Mouse (Mus musculus): ENCODE results near the gene Olfr159. TPM values are rescaled to one million over a fixed set of nuclear protein-coding genes. Genes with fewer than 3 reads are reported as not detected.

The Olfr159 gene
- polyA plus RNA-seq, 1 experiment: not detected

DNA sequence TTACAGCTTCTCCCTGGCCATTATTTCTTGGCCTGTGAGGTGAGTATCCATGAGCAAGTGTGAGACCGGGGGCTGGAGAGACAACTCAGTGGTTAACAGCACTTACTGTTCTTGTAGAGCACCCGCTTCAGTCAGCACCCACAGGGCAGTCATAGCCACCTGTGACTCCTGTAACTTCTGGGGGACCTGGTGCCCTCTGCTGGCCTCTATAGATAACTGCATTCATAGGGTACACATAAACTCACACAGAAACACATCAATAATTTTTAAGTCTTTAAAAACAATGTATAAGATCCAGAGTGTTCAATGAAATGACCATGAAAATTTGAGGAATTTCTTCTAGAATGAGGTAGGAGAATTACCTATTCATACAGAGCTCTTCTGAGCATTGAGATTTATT is 1.4 kb downstream of the Olfr159 start:
- H3K79me3 ChIP-seq (ENCODE audit: low read depth): no peaks in the 10 kb centered on the region
- H3K27me3 ChIP-seq (ENCODE audit: control insufficient read depth, insufficient read depth, insufficient read length): peaks cover 36% of the 10 kb centered on the region
- no peak overlapping the region for H3ac ChIP-seq (ENCODE audit: control insufficient read depth, insufficient read length, low read depth)
- no peaks in the 10 kb centered on the region for H3K36me3 ChIP-seq (ENCODE audit: control insufficient read depth, insufficient read depth)
- H3K4me3 ChIP-seq (ENCODE audit: insufficient read depth, poor library complexity, severe bottlenecking): no peak overlapping the region
- H3K79me2 ChIP-seq (ENCODE audit: control insufficient read depth, insufficient read depth): no peaks in the 10 kb centered on the region
- no peak for TF ChIP-seq MYOD1 (IDR thresholded peaks at IDR 0.05; ENCODE audit: control insufficient read depth, insufficient read length, low read depth)
- TF ChIP-seq FOSL1 (IDR thresholded peaks at IDR 0.05; ENCODE audit: insufficient read depth, low read length, poor library complexity, severe bottlenecking): no peak

DNA sequence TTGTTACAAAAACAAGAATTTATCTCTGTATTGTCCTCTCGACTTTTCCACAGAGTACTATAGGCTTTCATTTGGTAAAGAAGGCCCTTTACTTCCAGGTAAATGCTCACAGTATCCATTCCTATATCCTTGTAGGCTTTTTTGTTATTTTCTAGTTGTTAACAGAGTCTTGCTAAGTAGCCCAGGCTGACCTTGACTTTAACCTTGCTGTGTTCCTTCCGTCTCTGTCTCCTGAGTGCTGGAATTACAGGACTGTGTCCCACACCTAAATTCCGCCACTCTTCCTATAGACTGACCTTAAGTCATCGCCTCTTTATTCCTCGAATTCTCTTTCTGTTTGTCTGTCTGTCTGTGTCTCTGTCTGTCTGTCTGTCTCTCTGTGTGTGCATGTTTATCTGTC is 2.5 kb downstream of the Olfr159 start:
- TF ChIP-seq MAX (IDR thresholded peaks at IDR 0.05) (no peak), CTCF (IDR thresholded peaks at IDR 0.05; ENCODE audit: control insufficient read depth, insufficient read depth, insufficient read length) (no peak), USF1 (IDR thresholded peaks at IDR 0.05; ENCODE audit: low read depth) (no peak), MYOD1 (IDR thresholded peaks at IDR 0.05; ENCODE audit: control insufficient read depth, insufficient read length, low read depth) (no peak), MYOG (IDR thresholded peaks at IDR 0.05; ENCODE audit: control insufficient read depth, extremely low read depth, insufficient read length) (no peak), FOSL1 (IDR thresholded peaks at IDR 0.05; ENCODE audit: insufficient read depth, low read length, poor library complexity, severe bottlenecking) (no peak), CEBPB (IDR thresholded peaks at IDR 0.05; ENCODE audit: low read depth) (no peak)
- Histone ChIP-seq H3K79me3 (ENCODE audit: low read depth) (no peaks in the 10 kb centered on the region), H3ac (ENCODE audit: control insufficient read depth, insufficient read length, low read depth) (no peak overlapping the region)

DNA sequence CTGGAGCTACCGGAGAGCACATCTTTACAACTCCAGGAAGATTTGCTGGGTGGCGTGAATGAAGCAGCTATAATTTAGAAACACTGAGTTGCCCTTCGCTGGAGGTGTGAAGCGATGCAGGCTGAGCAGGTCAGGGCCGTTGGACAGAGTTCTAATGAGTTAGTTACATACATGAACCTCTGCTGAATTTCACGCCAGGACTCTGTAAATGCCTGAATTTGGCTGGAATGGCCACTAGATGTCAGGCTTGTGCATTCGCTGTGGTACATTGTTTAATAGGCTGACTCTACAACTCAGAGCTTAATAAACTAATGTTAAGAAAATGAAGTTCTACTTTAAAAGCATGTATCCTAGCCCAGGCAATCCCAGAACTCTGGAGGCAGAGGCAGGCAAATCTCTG is 7.4 kb downstream of the Olfr159 start:
- peak; percentile 35 for TF ChIP-seq CTCF (IDR thresholded peaks at IDR 0.05; ENCODE audit: control insufficient read depth, insufficient read depth, insufficient read length)
- no peak for TF ChIP-seq MYOG (IDR thresholded peaks at IDR 0.05; ENCODE audit: control insufficient read depth, extremely low read depth, insufficient read length)
- Histone ChIP-seq H3K4me3 (ENCODE audit: insufficient read depth, poor library complexity, severe bottlenecking) (no peak overlapping the region), H3ac (ENCODE audit: control insufficient read depth, insufficient read length, low read depth) (no peak overlapping the region), H3K27me3 (ENCODE audit: control insufficient read depth, insufficient read depth, insufficient read length) (peaks cover 8% of the 10 kb centered on the region), H3K79me2 (ENCODE audit: control insufficient read depth, insufficient read depth) (no peaks in the 10 kb centered on the region), H3K36me3 (ENCODE audit: control insufficient read depth, insufficient read depth) (no peaks in the 10 kb centered on the region), H3K79me3 (ENCODE audit: low read depth) (no peaks in the 10 kb centered on the region)

More for the DNA sequence above, 2.5 kb downstream of the Olfr159 start:
- no peaks in the 10 kb centered on the region for H3K79me2 ChIP-seq (ENCODE audit: control insufficient read depth, insufficient read depth)
- H3K27me3 ChIP-seq (ENCODE audit: control insufficient read depth, insufficient read depth, insufficient read length): peaks cover 29% of the 10 kb centered on the region
- H3K36me3 ChIP-seq (ENCODE audit: control insufficient read depth, insufficient read depth): no peaks in the 10 kb centered on the region
- no peak overlapping the region for H3K4me3 ChIP-seq (ENCODE audit: insufficient read depth, poor library complexity, severe bottlenecking)

DNA sequence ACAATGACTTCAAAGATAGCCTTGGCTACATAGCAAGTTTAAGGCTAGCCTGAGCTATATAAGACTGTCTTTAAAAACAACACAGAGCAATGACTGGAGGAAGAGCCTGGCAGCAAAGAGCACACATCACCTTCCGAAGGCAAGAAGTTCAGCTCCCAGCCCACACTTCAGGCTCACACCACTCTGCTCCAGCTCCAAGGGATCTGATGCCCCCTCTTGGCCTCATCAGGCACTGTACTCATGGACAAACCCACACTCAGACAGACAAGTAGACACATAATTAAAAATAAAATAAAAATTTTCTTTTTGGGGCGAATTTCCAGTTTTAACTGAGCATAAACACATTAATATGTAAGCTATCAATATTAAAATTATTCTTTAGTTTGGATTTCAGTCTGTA is 9.5 kb downstream of the Olfr159 start:
- no peak for TF ChIP-seq CTCF (IDR thresholded peaks at IDR 0.05; ENCODE audit: control insufficient read depth, insufficient read depth, insufficient read length)
- TF ChIP-seq FOSL1 (IDR thresholded peaks at IDR 0.05; ENCODE audit: insufficient read depth, low read length, poor library complexity, severe bottlenecking): no peak
- TF ChIP-seq MYOD1 (IDR thresholded peaks at IDR 0.05; ENCODE audit: control insufficient read depth, insufficient read length, low read depth): no peak
- TF ChIP-seq CEBPB (IDR thresholded peaks at IDR 0.05; ENCODE audit: low read depth): no peak
- TF ChIP-seq MYOG (IDR thresholded peaks at IDR 0.05; ENCODE audit: control insufficient read depth, extremely low read depth, insufficient read length): no peak
- no peak for TF ChIP-seq MAX (IDR thresholded peaks at IDR 0.05)
- no peak for TF ChIP-seq USF1 (IDR thresholded peaks at IDR 0.05; ENCODE audit: low read depth)
- peaks cover 5% of the 10 kb centered on the region for H3K27me3 ChIP-seq (ENCODE audit: control insufficient read depth, insufficient read depth, insufficient read length)
- H3ac ChIP-seq (ENCODE audit: control insufficient read depth, insufficient read length, low read depth): no peak overlapping the region
- H3K36me3 ChIP-seq (ENCODE audit: control insufficient read depth, insufficient read depth): no peaks in the 10 kb centered on the region
- no peaks in the 10 kb centered on the region for H3K79me3 ChIP-seq (ENCODE audit: low read depth)
- H3K4me3 ChIP-seq (ENCODE audit: insufficient read depth, poor library complexity, severe bottlenecking): no peak overlapping the region
- no peaks in the 10 kb centered on the region for H3K79me2 ChIP-seq (ENCODE audit: control insufficient read depth, insufficient read depth)

DNA sequence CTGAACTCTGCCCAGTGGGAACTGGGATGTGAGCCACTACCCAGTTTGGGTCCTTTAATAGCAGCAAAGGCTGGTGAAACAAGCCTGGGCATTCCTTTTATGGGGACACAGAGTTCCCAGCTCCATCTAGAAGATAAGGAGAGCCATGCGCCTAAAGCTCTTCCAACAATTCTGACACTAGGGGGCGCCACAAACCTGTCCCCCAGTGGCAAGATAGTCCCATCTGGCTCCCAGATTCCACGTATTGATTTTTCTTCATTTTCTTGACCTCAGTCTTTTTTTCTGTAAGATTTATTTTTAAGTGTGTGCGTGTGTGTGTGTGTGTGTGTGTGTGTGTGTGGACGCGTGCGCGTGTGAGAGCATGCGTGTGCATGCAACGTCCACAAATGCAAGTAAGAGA is 10.3 kb downstream of the Olfr159 start:
- H3K36me3 ChIP-seq (ENCODE audit: control insufficient read depth, insufficient read depth): no peaks in the 10 kb centered on the region
- H3K79me3 ChIP-seq (ENCODE audit: low read depth): no peaks in the 10 kb centered on the region
- H3K4me3 ChIP-seq (ENCODE audit: insufficient read depth, poor library complexity, severe bottlenecking): no peak overlapping the region
- peaks cover 5% of the 10 kb centered on the region for H3K27me3 ChIP-seq (ENCODE audit: control insufficient read depth, insufficient read depth, insufficient read length)
- no peak for TF ChIP-seq MYOD1 (IDR thresholded peaks at IDR 0.05; ENCODE audit: control insufficient read depth, insufficient read length, low read depth)
- TF ChIP-seq CTCF (IDR thresholded peaks at IDR 0.05; ENCODE audit: control insufficient read depth, insufficient read depth, insufficient read length): no peak
- no peak for TF ChIP-seq MAX (IDR thresholded peaks at IDR 0.05)
- no peak for TF ChIP-seq USF1 (IDR thresholded peaks at IDR 0.05; ENCODE audit: low read depth)
- TF ChIP-seq FOSL1 (IDR thresholded peaks at IDR 0.05; ENCODE audit: insufficient read depth, low read length, poor library complexity, severe bottlenecking): no peak
- no peak for TF ChIP-seq MYOG (IDR thresholded peaks at IDR 0.05; ENCODE audit: control insufficient read depth, extremely low read depth, insufficient read length)
- TF ChIP-seq CEBPB (IDR thresholded peaks at IDR 0.05; ENCODE audit: low read depth): no peak
- H3K79me2 ChIP-seq (ENCODE audit: control insufficient read depth, insufficient read depth): no peaks in the 10 kb centered on the region
- no peak overlapping the region for H3ac ChIP-seq (ENCODE audit: control insufficient read depth, insufficient read length, low read depth)

DNA sequence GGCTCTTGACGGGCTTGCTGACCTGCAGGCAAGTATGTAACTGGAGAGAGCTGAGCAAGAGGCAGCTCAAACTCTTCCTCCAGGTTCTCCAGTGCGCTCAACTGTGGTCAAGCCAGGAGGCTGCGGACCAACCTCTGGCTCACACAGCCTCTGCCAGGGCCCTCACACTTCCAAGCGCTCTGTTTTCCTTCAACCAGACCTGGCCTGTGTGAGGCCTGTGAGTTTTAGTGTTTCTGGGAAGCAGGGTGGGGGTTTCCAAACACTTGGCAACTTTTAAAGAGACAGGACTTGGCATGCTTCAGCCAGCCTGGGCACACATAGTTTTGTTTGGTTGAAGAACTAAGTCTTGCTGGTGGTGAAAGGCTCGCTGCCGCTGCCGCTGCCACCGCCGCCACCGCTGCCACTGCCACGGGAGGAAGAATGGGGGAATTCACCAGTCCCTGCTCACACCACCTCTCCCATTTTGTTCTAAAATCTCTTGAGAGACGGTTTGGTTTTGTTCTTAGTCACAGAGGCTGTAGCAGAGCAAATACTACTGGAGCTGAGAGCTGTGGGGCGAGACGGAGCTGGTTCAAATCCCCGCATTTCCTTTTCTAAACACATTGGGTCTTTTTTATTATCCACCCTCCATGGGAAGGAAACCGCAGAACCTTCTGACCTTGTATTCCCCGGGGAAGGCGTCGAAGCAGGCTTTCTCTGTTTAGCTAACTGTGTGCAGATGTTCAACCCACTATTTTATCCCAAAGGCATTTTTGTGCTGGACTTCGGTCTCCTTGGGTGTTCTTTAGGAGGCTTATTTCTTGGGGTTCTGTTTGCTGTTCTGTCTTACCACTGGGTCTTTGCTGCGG is 11.0 kb downstream of the Olfr159 start:
- peaks cover 5% of the 10 kb centered on the region for H3K27me3 ChIP-seq (ENCODE audit: control insufficient read depth, insufficient read depth, insufficient read length)
- H3K79me3 ChIP-seq (ENCODE audit: low read depth): no peaks in the 10 kb centered on the region
- TF ChIP-seq MYOG (IDR thresholded peaks at IDR 0.05; ENCODE audit: control insufficient read depth, extremely low read depth, insufficient read length) (no peak), MYOD1 (IDR thresholded peaks at IDR 0.05; ENCODE audit: control insufficient read depth, insufficient read length, low read depth) (no peak), USF1 (IDR thresholded peaks at IDR 0.05; ENCODE audit: low read depth) (no peak)
- H3ac ChIP-seq (ENCODE audit: control insufficient read depth, insufficient read length, low read depth): no peak overlapping the region
- no peak overlapping the region for H3K4me3 ChIP-seq (ENCODE audit: insufficient read depth, poor library complexity, severe bottlenecking)
- no peaks in the 10 kb centered on the region for H3K36me3 ChIP-seq (ENCODE audit: control insufficient read depth, insufficient read depth)
- no peaks in the 10 kb centered on the region for H3K79me2 ChIP-seq (ENCODE audit: control insufficient read depth, insufficient read depth)

All from C2C12 (cell line).